Mouse (Mus musculus) midbrain, embryonic 13.5 days (tissue): ENCODE results near the gene Pzp. TPM values are rescaled to one million over a fixed set of nuclear protein-coding genes. Genes with fewer than 3 reads are reported as not detected.

Experiments
- ATAC-seq: fragments of 200-750 bp; cut with Nextera tagmentation; 2 replicates; pipeline ENCODE4 v1.8.0; 2017; ENCODE audit warnings: mild to moderate bottlenecking, moderate TSS enrichment, moderate library complexity
- H3K27ac ChIP-seq: fragments of 300-500 bp; sonication (generic); 2 replicates; pipeline ENCODE4 v1.5.1; 2015; ENCODE audit warnings: inconsistent platforms, mild to moderate bottlenecking, moderate library complexity
- H3K27me3 ChIP-seq: fragments of 300-500 bp; sonication (generic); 2 replicates; pipeline ENCODE4 v1.6.1; 2015; ENCODE audit warnings: mild to moderate bottlenecking, inconsistent platforms
- H3K36me3 ChIP-seq: fragments of 300-500 bp; sonication (generic); 2 replicates; pipeline ENCODE4 v1.6.1; 2015; ENCODE audit warnings: mild to moderate bottlenecking, inconsistent platforms
- H3K4me1 ChIP-seq: fragments of 300-500 bp; sonication (generic); replicated peaks from 2 replicates; pipeline ENCODE4 v1.6.1; 2015; ENCODE audit warnings: inconsistent platforms
- H3K4me2 ChIP-seq: fragments of 300-500 bp; sonication (generic); replicated peaks from 2 replicates; pipeline ENCODE4 v1.6.1; 2015; ENCODE audit warnings: moderate library complexity, mild to moderate bottlenecking, inconsistent platforms
- H3K4me3 ChIP-seq: fragments of 300-500 bp; sonication (generic); replicated peaks from 2 replicates; pipeline ENCODE4 v1.5.1; 2015; ENCODE audit warnings: mild to moderate bottlenecking, inconsistent platforms
- H3K9ac ChIP-seq: fragments of 300-500 bp; sonication (generic); replicated peaks from 2 replicates; pipeline ENCODE4 v1.6.1; 2015; ENCODE audit warnings: mild to moderate bottlenecking, inconsistent platforms
- H3K9me3 ChIP-seq: fragments of 300-500 bp; sonication (generic); 2 replicates; pipeline ENCODE4 v1.6.1; 2016; ENCODE audit warnings: mild to moderate bottlenecking, inconsistent platforms
- WGBS: fragments of 180-500 bp; shearing (Covaris S2); methylation state at CpG from one replicate; pipeline ENCODE4 v1.1.7; 2015; 5-methylcytosine and 5-hydroxymethylcytosine counted together
- polyA plus RNA-seq: library from polyadenylated mRNA; unstranded; fragments of >200 nt; fragmentation: Nextera tagmentation; extraction: Ambion mirVana; gene quantifications from 2 replicates; pipeline ENCODE4 v1.2.1, GENCODE M21; 2015

The Pzp gene
- polyA plus RNA-seq, 1 experiment from 2014 or later: not detected

DNA sequence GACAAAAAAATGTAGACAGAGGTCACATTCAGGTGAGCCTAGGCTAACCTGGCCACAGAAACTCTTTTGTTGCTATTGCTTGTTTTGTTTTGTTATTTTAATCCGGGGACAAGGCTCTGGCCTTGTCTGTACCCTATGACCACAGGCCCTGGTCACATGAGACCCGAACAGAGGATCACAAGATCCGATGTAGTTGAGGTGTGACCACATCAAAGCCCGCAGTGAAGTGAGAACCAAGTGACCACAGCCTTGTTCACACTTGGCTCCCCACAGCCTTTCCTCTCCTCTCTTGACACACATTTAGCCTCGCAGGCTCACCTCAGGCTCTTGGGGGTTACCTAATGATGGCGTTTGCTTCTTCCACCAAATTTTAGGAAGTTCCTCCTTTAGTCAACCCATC lies 52.4 kb downstream of the Pzp start:
- no peaks in the 10 kb centered on the region for H3K9me3 ChIP-seq
- H3K4me2 ChIP-seq: no peak overlapping the region
- ATAC-seq: no peak
- H3K27ac ChIP-seq: no peak overlapping the region
- WGBS: 93% methylated on average over 6 of the region's 6 CpGs
- no peaks in the 10 kb centered on the region for H3K27me3 ChIP-seq
- H3K4me1 ChIP-seq: no peaks in the 10 kb centered on the region
- no peak overlapping the region for H3K4me3 ChIP-seq
- H3K36me3 ChIP-seq: no peaks in the 10 kb centered on the region
- H3K9ac ChIP-seq: no peak overlapping the region

DNA sequence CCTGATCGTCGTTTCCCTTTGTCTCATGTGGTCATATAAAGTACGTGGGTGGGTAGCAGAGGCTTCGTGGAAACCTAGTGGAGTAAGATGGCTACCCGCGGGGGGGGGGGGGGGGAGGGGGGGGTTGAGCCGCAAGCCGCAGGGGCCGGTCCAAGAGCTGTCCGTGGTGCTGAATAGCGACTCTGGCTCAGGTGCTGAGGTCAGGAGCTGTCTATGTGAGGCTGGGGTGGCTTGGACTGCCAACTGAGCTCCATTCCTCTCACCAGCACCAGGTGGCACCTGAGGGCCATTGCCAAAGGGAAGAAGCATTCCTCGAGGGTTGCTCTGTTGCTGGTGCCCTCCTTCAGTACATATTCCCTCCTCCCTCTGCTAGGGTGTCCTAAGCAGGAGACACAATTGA lies 57.1 kb downstream of the Pzp start:
- Histone ChIP-seq H3K27ac (no peak overlapping the region), H3K27me3 (no peaks in the 10 kb centered on the region), H3K9ac (no peak overlapping the region), H3K9me3 (no peaks in the 10 kb centered on the region), H3K36me3 (no peaks in the 10 kb centered on the region), H3K4me1 (no peaks in the 10 kb centered on the region), H3K4me2 (no peak overlapping the region), H3K4me3 (no peak overlapping the region)
- ATAC-seq: no peak
- 13% methylated on average over 10 of the region's 12 CpGs for WGBS

DNA sequence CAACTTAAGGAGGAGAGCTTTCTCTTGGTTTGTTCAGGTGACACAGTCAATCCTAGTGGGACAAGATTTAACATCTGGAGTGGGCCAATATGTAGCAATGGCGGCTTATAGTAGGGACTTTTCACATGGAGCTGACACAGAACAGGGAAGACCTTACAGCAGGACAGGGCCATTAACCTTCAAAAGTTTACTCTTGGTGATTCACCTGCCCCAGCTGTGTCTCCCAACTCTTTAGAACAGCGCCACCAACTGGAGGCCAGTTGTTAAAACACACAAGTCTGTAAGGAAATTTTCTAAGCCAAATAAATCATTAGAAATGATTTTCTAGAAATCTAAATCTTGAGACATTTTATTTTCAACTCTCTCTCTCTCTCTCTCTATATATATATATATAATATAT lies 59.2 kb downstream of the Pzp start:
- H3K9me3 ChIP-seq: no peaks in the 10 kb centered on the region
- no peak overlapping the region for H3K27ac ChIP-seq
- no peaks in the 10 kb centered on the region for H3K4me1 ChIP-seq
- H3K27me3 ChIP-seq: no peaks in the 10 kb centered on the region
- no peak overlapping the region for H3K4me2 ChIP-seq
- no peak overlapping the region for H3K9ac ChIP-seq
- no peaks in the 10 kb centered on the region for H3K36me3 ChIP-seq
- 44% methylated on average over 2 of the region's 2 CpGs for WGBS
- no peak overlapping the region for H3K4me3 ChIP-seq
- ATAC-seq: no peak

DNA sequence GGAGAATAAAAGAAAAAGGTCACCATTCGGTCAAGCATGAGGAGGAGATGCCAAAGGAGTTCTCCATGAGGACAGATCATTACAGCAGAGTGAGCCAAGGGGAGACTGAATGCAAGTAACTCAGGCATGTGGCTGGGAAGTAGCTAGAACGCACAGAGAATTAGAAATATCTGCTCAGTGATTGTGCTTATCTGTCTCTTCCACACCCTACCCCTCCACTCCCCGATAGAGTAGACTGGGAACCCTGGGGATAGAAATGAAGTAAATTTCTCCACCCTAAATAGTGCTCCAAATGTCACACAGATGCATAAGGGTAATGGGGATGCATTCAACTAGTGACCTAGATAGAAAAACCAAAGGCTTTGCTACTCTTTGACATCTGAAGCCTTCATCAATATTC lies 60.0 kb downstream of the Pzp start:
- Histone ChIP-seq H3K4me3 (no peak overlapping the region), H3K9ac (no peak overlapping the region), H3K27ac (no peak overlapping the region), H3K27me3 (no peaks in the 10 kb centered on the region), H3K36me3 (no peaks in the 10 kb centered on the region), H3K4me2 (no peak overlapping the region), H3K9me3 (no peaks in the 10 kb centered on the region), H3K4me1 (no peaks in the 10 kb centered on the region)
- ATAC-seq: no peak
- 79% methylated on average over 3 of the region's 3 CpGs for WGBS

DNA sequence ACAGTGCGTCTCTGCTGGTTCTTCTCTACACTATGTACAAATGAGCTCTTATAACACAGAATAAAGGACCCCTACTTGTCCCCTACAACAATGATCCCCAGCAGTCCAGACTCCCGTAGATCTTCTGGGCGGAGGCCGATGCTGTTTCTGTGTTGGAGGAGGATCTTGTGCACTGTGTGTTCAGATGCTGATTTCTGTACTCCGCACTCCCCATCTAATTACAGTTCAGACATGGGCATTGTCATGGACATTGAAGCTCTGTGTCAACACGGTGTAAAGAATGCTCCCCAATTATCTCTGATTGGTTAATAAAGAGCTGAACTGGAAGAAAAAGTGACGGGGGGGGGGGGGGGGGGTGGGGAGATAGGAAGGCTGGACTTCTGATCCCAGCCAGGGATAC lies 60.5 kb downstream of the Pzp start:
- Histone ChIP-seq H3K9me3 (no peaks in the 10 kb centered on the region), H3K4me2 (no peak overlapping the region), H3K36me3 (no peaks in the 10 kb centered on the region), H3K27me3 (no peaks in the 10 kb centered on the region), H3K9ac (no peak overlapping the region), H3K4me1 (no peaks in the 10 kb centered on the region), H3K4me3 (no peak overlapping the region), H3K27ac (no peak overlapping the region)
- WGBS: 55% methylated on average over 7 of the region's 7 CpGs
- ATAC-seq: 0 out of 2 replicates have a peak, but pooled peaks have one; percentile 43

DNA sequence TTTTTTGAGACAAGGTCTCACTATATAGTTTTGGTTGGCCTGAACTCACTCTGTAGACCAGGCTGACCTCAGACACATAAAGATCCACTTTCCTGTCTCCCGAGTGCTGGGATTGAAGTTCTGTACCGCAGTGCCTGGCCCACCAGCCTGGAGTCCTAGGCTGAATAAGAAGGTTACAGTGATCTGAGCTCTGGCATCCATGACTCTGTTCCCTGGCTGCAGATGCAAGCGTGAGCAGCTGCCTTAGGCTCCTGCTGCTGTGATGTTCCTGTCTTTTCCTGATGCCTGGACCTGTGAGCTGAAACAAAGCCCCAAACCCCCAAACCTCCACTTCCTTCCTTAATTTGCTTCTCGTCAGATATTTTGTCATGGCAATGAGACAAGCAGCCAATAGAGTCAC lies 61.5 kb downstream of the Pzp start:
- Histone ChIP-seq H3K4me2 (no peak overlapping the region), H3K4me3 (no peak overlapping the region), H3K9ac (no peak overlapping the region), H3K27ac (no peak overlapping the region), H3K4me1 (no peaks in the 10 kb centered on the region), H3K36me3 (no peaks in the 10 kb centered on the region), H3K27me3 (no peaks in the 10 kb centered on the region), H3K9me3 (no peaks in the 10 kb centered on the region)
- WGBS: 86% methylated on average over 4 of the region's 4 CpGs
- ATAC-seq: no peak

DNA sequence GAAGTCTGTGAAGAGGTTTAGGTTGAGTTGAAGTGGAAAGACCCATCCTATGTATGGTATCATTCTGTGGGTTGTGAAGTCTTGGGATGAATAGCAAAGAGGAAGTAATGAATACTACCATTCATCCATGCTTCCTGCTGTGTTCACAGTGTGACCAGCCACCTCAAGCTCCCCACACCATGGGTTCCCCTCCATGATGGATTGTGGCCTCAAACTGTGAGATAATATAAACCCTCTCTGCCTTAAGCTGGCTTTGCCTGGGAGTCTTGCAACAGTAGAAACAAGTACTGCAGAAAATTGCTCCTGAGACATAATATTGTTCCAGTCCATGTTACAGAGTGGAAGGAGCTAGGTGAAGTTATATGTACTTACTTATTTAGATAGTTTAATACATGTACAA lies 64.9 kb downstream of the Pzp start:
- Histone ChIP-seq H3K36me3 (no peaks in the 10 kb centered on the region), H3K9me3 (no peaks in the 10 kb centered on the region), H3K27me3 (no peaks in the 10 kb centered on the region)

DNA sequence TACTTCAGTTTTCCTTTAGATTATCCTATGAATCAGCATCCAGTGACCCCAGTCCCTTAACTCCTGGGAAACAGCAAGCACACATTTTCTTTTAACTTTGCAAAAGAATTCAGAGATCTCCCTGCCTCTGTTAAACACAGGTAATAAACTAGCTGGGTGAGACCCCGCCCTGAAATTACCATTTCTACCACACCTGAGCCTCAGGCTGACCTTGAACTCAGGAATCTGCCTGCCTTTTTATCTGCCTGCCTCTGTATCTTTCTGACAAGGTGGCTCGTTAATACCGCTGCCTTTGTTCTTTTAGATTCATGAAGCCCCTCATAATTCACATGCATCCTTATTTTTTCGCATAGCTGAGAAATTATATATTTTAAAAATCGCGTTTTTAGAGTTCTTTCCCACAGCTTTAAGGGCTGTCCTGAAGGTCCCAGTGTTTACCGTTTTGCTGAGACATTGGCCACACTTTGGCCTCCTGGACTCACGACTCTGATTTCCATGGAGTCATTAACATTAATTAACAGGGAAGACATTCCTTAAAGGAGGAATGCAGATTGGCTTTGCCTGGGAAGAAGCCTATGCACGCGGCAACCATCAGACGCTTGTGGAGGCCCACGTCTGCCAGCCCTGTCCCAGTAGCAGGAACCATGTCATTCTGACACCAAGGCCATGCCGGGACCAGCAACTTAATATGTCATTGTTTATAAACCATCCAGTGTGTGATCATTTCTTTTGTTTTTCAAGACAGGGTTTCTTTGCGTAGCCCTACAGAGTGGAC lies 65.6 kb downstream of the Pzp start:
- no peaks in the 10 kb centered on the region for H3K36me3 ChIP-seq
- H3K9ac ChIP-seq: no peak overlapping the region
- no peaks in the 10 kb centered on the region for H3K27me3 ChIP-seq
- ATAC-seq: no peak
- no peak overlapping the region for H3K4me2 ChIP-seq
- H3K4me3 ChIP-seq: no peak overlapping the region
- WGBS: 86% methylated on average over 14 of the region's 14 CpGs
- H3K4me1 ChIP-seq: no peaks in the 10 kb centered on the region
- H3K9me3 ChIP-seq: no peaks in the 10 kb centered on the region
- no peak overlapping the region for H3K27ac ChIP-seq

More for the DNA sequence above, 64.9 kb downstream of the Pzp start:
- H3K4me3 ChIP-seq: no peak overlapping the region
- no peak overlapping the region for H3K4me2 ChIP-seq
- no peak overlapping the region for H3K27ac ChIP-seq
- no peak overlapping the region for H3K9ac ChIP-seq
- no peaks in the 10 kb centered on the region for H3K4me1 ChIP-seq
- ATAC-seq: no peak

DNA sequence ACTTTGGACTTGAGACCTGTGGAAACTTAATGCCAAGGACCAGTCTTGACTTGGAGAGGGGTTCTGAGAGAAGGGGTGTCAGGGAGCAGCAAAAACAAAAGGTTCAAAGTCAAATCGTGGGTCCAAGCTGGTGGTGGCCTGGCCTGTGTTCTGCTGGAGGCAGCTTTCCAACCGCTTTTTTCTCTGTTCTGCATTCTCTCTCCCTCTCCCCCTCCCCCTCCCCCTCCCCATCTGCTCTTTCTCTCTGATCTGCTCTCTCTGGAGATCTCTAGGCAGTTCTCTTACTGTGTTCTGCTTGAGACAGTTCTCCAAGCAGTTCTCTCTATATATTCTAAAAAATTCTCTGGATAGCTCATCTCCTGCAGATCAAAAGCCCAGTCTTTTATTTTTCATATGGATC lies 66.2 kb downstream of the Pzp start:
- Histone ChIP-seq H3K27ac (no peak overlapping the region), H3K4me2 (no peak overlapping the region), H3K9me3 (no peaks in the 10 kb centered on the region), H3K9ac (no peak overlapping the region), H3K4me3 (no peak overlapping the region), H3K4me1 (no peaks in the 10 kb centered on the region), H3K36me3 (no peaks in the 10 kb centered on the region), H3K27me3 (no peaks in the 10 kb centered on the region)
- 27% methylated on average over 2 of the region's 2 CpGs for WGBS
- ATAC-seq: 0 out of 2 replicates have a peak, but pooled peaks have one; percentile 24

DNA sequence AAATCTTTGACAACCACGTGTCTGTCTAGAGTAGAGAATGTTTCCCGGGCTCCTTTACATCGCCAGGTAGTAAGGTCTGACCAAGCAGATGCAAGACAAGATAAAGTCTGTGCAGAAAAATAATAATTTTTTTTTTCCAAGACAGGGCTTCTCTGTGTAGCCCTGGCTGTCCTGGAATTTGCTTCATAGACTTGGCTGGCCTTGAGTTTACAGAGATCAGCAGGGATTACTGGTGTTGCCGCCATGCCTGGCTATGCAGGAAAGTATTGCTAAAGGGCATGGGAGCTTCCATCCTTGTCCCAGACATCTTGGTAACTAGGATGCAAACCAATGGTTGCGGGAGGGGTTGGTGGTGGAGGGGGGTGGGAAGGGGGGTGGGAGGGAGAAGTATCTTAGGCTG lies 69.3 kb downstream of the Pzp start:
- Histone ChIP-seq H3K4me3 (no peak overlapping the region), H3K9ac (no peak overlapping the region), H3K4me2 (no peak overlapping the region), H3K27me3 (no peaks in the 10 kb centered on the region), H3K9me3 (no peaks in the 10 kb centered on the region), H3K4me1 (no peaks in the 10 kb centered on the region), H3K27ac (no peak overlapping the region), H3K36me3 (no peaks in the 10 kb centered on the region)
- no peak for ATAC-seq
- WGBS: 87% methylated on average over 5 of the region's 5 CpGs

DNA sequence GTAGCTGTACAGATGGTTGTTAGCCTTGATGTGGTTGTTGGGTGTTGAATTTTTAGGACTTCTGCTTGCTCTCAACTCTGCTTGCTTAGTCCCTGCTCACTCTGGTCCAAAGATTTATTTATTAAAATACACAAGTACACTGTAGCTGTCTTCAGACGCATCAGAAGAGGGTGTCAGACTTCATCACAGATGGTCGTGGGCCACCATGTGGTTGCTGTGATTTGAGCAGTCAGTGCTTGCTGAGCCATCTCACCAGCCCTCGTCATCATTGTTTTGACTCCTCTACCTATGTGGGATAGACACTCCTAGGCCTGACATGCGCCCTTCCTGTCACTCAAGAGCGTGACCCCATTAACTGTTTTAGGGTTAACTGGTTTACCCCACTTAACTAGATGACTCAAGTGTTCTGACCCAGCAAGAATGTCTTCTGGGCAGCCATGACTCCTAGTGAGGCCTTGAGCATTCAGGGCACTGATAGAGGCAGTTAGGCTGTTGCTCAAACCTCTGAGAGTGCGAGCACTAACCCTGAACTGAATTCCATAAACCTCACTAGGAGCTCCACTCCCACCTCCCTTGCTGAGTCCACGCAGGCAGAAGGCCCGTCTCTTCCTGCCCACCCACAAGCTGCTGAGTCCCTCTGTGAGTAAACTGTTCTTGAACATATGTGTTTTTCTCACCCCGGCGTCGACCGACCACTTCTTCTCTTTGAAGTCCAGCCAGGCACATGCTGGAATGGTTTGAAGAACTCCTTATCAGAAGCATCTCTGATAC lies 70.5 kb downstream of the Pzp start:
- Histone ChIP-seq H3K27me3 (no peaks in the 10 kb centered on the region), H3K36me3 (no peaks in the 10 kb centered on the region), H3K9ac (no peak overlapping the region), H3K4me3 (no peak overlapping the region), H3K9me3 (no peaks in the 10 kb centered on the region), H3K4me1 (no peaks in the 10 kb centered on the region), H3K27ac (no peak overlapping the region), H3K4me2 (no peak overlapping the region)
- 86% methylated on average over 12 of the region's 12 CpGs for WGBS
- ATAC-seq: no peak

DNA sequence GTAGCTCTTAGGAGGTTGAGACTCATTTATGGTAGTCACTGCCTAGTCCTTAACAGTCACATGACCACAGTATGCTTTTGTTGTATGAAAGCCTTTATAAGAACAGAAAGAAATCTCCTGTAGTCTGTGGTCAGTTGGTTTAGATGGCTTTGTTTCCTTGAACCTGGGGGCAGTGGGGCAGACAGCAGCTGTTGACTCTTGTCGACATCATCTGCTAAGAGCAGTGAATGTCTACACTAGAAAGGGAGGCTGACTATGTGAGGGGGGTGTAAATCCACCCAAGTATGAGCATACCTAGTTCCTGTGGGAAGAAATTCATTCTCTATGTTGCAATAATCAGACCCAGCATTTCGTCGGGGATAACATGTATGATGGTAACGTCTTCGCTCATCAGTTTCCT lies 79.5 kb downstream of the Pzp start:
- 91% methylated on average over 5 of the region's 5 CpGs for WGBS
- Histone ChIP-seq H3K27me3 (no peaks in the 10 kb centered on the region), H3K4me2 (no peak overlapping the region), H3K9ac (no peak overlapping the region), H3K4me1 (peaks cover 8% of the 10 kb centered on the region), H3K4me3 (no peak overlapping the region), H3K9me3 (no peaks in the 10 kb centered on the region), H3K36me3 (no peaks in the 10 kb centered on the region), H3K27ac (no peak overlapping the region)
- no peak for ATAC-seq
